24 mouse cellular contexts compared by ENCODE assay signal in genomic region chr3:146412480-146412879, GRCm38 (mm10). TPM values are rescaled to one million over a fixed set of nuclear protein-coding genes. Genes with fewer than 3 reads are reported as not detected.
DNase-seq lines count a peak whose midpoint lies in the region; ATAC-seq and TF ChIP-seq lines count a peak whose summit lies in the region.
"Had no signal": no experiment of that assay in that cellular context is flagged by ENCODE, and none has a peak within 500 bp of the region (broad histone marks: within the 10 kb centered on the region; RNA-seq: fewer than 3 reads in every experiment).

No protein-coding gene starts in this region.

- no peak overlapping the region for H3K4me3 ChIP-seq in heart, embryonic 13.5 days
- no peak overlapping the region for H3K4me3 ChIP-seq in heart, adult 2 months
- no peak overlapping the region for H3K4me3 ChIP-seq in left cerebral cortex, adult 2 months
- H3K4me3 ChIP-seq in gastrocnemius, adult 2 months: no peak overlapping the region
- H3K4me3 ChIP-seq: embryonic facial prominence, embryonic 10.5 days; embryonic facial prominence, embryonic 13.5 days; erythroblast, embryonic 14.5 days; forebrain, embryonic 13.5 days; heart, embryonic 15.5 days; hindbrain, embryonic 10.5 days; hindbrain, embryonic 13.5 days had no signal

- TF ChIP-seq POLR2A in heart, adult 2 months (IDR thresholded peaks at IDR 0.05; ENCODE audit: insufficient read depth, low read depth, low read length): no peak

- H3K9ac ChIP-seq in heart, embryonic 13.5 days: 0 out of 2 replicates have a peak overlapping the region, but pooled peaks have one; percentile 10
- H3K9ac ChIP-seq in heart, adult 2 months (ENCODE audit: low read depth, low read length): no peak overlapping the region
- H3K9ac ChIP-seq: embryonic facial prominence, embryonic 13.5 days; forebrain, embryonic 13.5 days; forebrain, postnatal 0 days; heart, embryonic 15.5 days had no signal

- peaks cover 7% of the 10 kb centered on the region for H3K36me3 ChIP-seq in heart, embryonic 13.5 days
- H3K36me3 ChIP-seq in heart, adult 2 months (ENCODE audit: control insufficient read depth, insufficient read depth, low read length): no peaks in the 10 kb centered on the region
- H3K36me3 ChIP-seq: heart, embryonic 15.5 days had no signal

- intact Hi-C loops in heart, adult 2 months (cut with DNase I): no loop called here
- intact Hi-C loops in left cerebral cortex, adult 2 months (cut with DNase I): no loop called here
- intact Hi-C loops in gastrocnemius, adult 2 months (cut with DNase I): no loop called here

- 74% methylated on average over 7 of the region's 7 CpGs for WGBS in heart, embryonic 13.5 days
- 90% methylated on average over 7 of the region's 7 CpGs for WGBS in heart, adult 2 months

- 0 out of 2 replicates have a peak, but pooled peaks cover 2% of the 10 kb centered on the region for H3K79me2 ChIP-seq in heart, adult 2 months (replicated peaks; ENCODE audit: control insufficient read depth, insufficient read depth, low read length)

- TF ChIP-seq EP300 in heart, adult 2 months (IDR thresholded peaks at IDR 0.05; ENCODE audit: insufficient read depth, low read depth, low read length): no peak

- peaks cover 36% of the 10 kb centered on the region for H3K4me1 ChIP-seq in heart, embryonic 13.5 days
- no peaks in the 10 kb centered on the region for H3K4me1 ChIP-seq in heart, adult 2 months (ENCODE audit: control insufficient read depth, insufficient read depth, low read length)

- no peak for DNase-seq in heart, adult 2 months
- no peak for DNase-seq in left cerebral cortex, adult 2 months (ENCODE audit: extremely low spot score in 1 of 2, low spot score in 2 of 2)
- no peak for DNase-seq in left cerebral cortex, adult 9 months (ENCODE audit: low spot score in 2 of 2)
- DNase-seq in 3T3-L1 (ENCODE audit: low read depth, low spot score) (peak; percentile 45), NIH3T3 (ENCODE audit: low read depth) (peak; percentile 65)
- no peak for DNase-seq in gastrocnemius, adult 2 months
- DNase-seq: adrenal gland, postnatal 10 days; adrenal gland, postnatal 36 days; embryo, embryonic 11 days; gastrocnemius, postnatal 25 days; heart, postnatal 10 days; heart, postnatal 36 days; kidney, adult 11 months had no signal

- no peak overlapping the region for H3K27ac ChIP-seq in heart, embryonic 13.5 days (replicated peaks)
- H3K27ac ChIP-seq in heart, adult 2 months: no peak overlapping the region
- H3K27ac ChIP-seq in left cerebral cortex, adult 2 months: peak overlapping the region; percentile 28; the same call in 1 of the 2 replicates
- H3K27ac ChIP-seq in gastrocnemius, adult 2 months: no peak overlapping the region
- H3K27ac ChIP-seq: embryonic facial prominence, embryonic 10.5 days; embryonic facial prominence, embryonic 13.5 days; heart, embryonic 15.5 days; hindbrain, embryonic 10.5 days; hindbrain, embryonic 13.5 days had no signal

- no peak overlapping the region for H3K4me2 ChIP-seq in heart, embryonic 13.5 days
- H3K4me2 ChIP-seq: embryonic facial prominence, embryonic 13.5 days; forebrain, embryonic 13.5 days; heart, embryonic 11.5 days; heart, embryonic 15.5 days; hindbrain, embryonic 13.5 days had no signal

- H3K27me3 ChIP-seq in heart, embryonic 13.5 days (replicated peaks): no peaks in the 10 kb centered on the region
- no peaks in the 10 kb centered on the region for H3K27me3 ChIP-seq in heart, adult 2 months (ENCODE audit: control insufficient read depth, insufficient read depth, low read length)
- H3K27me3 ChIP-seq: embryonic facial prominence, embryonic 13.5 days; forebrain, embryonic 13.5 days; heart, embryonic 15.5 days; hindbrain, embryonic 13.5 days; Patski had no signal

- TF ChIP-seq CTCF in heart, adult 2 months (IDR thresholded peaks at IDR 0.05): no peak
- no peak for TF ChIP-seq CTCF in left cerebral cortex, adult 2 months (IDR thresholded peaks at IDR 0.05)
- TF ChIP-seq CTCF in gastrocnemius, adult 2 months (IDR thresholded peaks at IDR 0.05): no peak

- no peak for ATAC-seq in heart, embryonic 13.5 days (ENCODE audit: extremely low read depth, insufficient number of reproducible peaks, low FRiP score, low TSS enrichment)
- ATAC-seq: Patski had no signal

- no peaks in the 10 kb centered on the region for H3K9me3 ChIP-seq in heart, embryonic 13.5 days
- H3K9me3 ChIP-seq: embryonic facial prominence, embryonic 10.5 days; embryonic facial prominence, embryonic 13.5 days; forebrain, embryonic 13.5 days; heart, embryonic 15.5 days; hindbrain, embryonic 10.5 days; hindbrain, embryonic 13.5 days had no signal

RNA-seq across cellular contexts. Expression of gene Ssx2ip, which starts 8.0 kb away (rescaled TPM):
- 18.7 and 19.3 TPM in 2 replicates for polyA plus RNA-seq in heart, embryonic 13.5 days (2015; fragmentation: Nextera tagmentation; extraction: Ambion mirVana)
- total RNA-seq in heart, adult 2 months (2021): 10 to 100 TPM; 12.5 to 14.1 TPM
- 3.1 and 4.1 TPM in 2 replicates for polyA plus RNA-seq in heart, adult 2 months (2012; rRNA removed)
- total RNA-seq in left cerebral cortex, adult 2 months (2021): 10 to 100 TPM; 91.0 to 91.6 TPM
- total RNA-seq in gastrocnemius, adult 2 months (2021): 10 to 100 TPM; 25.2 to 28.8 TPM

RNA-seq across cellular contexts. Expression of gene Ctbs, which starts 37.1 kb away (rescaled TPM):
- polyA plus RNA-seq in heart, embryonic 13.5 days (2015; fragmentation: Nextera tagmentation; extraction: Ambion mirVana): 9.5 and 10.5 TPM in 2 replicates
- 1 to 10 TPM; 3.2 to 3.7 TPM for total RNA-seq in heart, adult 2 months (2021)
- 1.7 and 3.6 TPM in 2 replicates for polyA plus RNA-seq in heart, adult 2 months (2012; rRNA removed)
- 1 to 10 TPM; 7.1 to 8.1 TPM for total RNA-seq in left cerebral cortex, adult 2 months (2021)
- total RNA-seq in gastrocnemius, adult 2 months (2021): 1 to 10 TPM; 4.1 to 4.5 TPM

Comparison
In these comparisons a context has a peak if more than half of its experiments do, and no peak if none do; other contexts are left out.
1. DNase-seq: peak in 3T3-L1 (single experiment) and NIH3T3 (single experiment); none in heart, adult 2 months (0 of 2), left cerebral cortex, adult 2 months (0 of 2), left cerebral cortex, adult 9 months (0 of 2) and gastrocnemius, adult 2 months (single experiment).